Mouse (Mus musculus) gastrocnemius, postnatal 4 days (tissue): ENCODE measurements at regions not wholly inside any gene's neighbourhood (a gene's known extent, or its start where the extent isn't known, plus 50 kb on each side); places are given as distances from the start of the nearest gene placed in this dataset.
"Not testable (repeated sequence)": the region's sequence is repeated elsewhere in the genome, so short reads cannot be mapped to it uniquely, and the experiment has no call there.

Experiments used
- DNase-seq, 2 experiments: peaks; one replicate each; pipeline ENCODE4 v3.0.0; 2021 to 2022; ENCODE audit warnings: low spot score in 2 of 2, mixed read lengths in 2 of 2

- DNase-seq = no peak
These were observed 82.8 kb downstream of the Ddx11 start for GRCm38 (mm10) chr17:66206074-66206473.

- not testable (repeated sequence) for DNase-seq
These were observed 84.6 kb downstream of the Ddx11 start for GRCm38 (mm10) chr17:66207653-66208497.

- not testable (repeated sequence) for DNase-seq
These were observed 85.6 kb downstream of the Ddx11 start for GRCm38 (mm10) chr17:66208803-66209515.

- DNase-seq = no peak
These were observed 88.2 kb downstream of the Ddx11 start for GRCm38 (mm10) chr17:66211561-66211960.

- no peak for DNase-seq
These were observed 89.3 kb downstream of the Ddx11 start for GRCm38 (mm10) chr17:66212616-66213015.

GRCm38 (mm10) chr17:66218321-66218720 lies 95.0 kb downstream of the Ddx11 start:
- no peak for DNase-seq

- no peak for DNase-seq
These were observed 96.5 kb downstream of the Ddx11 start for GRCm38 (mm10) chr17:66219669-66220435.

- DNase-seq = peak; percentile 24 to 68
These were observed 97.9 kb downstream of the Ddx11 start for GRCm38 (mm10) chr17:66221256-66221655.

- DNase-seq = no peak
These were observed 100.4 kb downstream of the Ddx11 start for GRCm38 (mm10) chr17:66223711-66224110.

GRCm38 (mm10) chr17:66224241-66224640 lies 100.9 kb downstream of the Ddx11 start:
- DNase-seq = no peak

GRCm38 (mm10) chr17:66232391-66232790 lies 109.1 kb downstream of the Ddx11 start:
- no peak for DNase-seq

GRCm38 (mm10) chr17:66232891-66233421 lies 109.6 kb downstream of the Ddx11 start:
- peak in 1 of 2 experiments; percentile 18 for DNase-seq

- DNase-seq = no peak
These were observed 110.2 kb downstream of the Ddx11 start for GRCm38 (mm10) chr17:66233451-66233951.

- DNase-seq = no peak
These were observed 111.1 kb downstream of the Ddx11 start for GRCm38 (mm10) chr17:66234432-66234831.

GRCm38 (mm10) chr17:66235096-66235805 lies 111.9 kb downstream of the Ddx11 start:
- peak; percentile 72 to 75 for DNase-seq

GRCm38 (mm10) chr17:66235806-66236335 lies 112.6 kb downstream of the Ddx11 start:
- DNase-seq = no peak

GRCm38 (mm10) chr17:66241868-66242622 lies 118.7 kb downstream of the Ddx11 start:
- no peak for DNase-seq

GRCm38 (mm10) chr17:66244183-66244582 lies 120.9 kb downstream of the Ddx11 start:
- no peak for DNase-seq

GRCm38 (mm10) chr17:66246031-66246534 lies 122.8 kb downstream of the Ddx11 start:
- DNase-seq = no peak
